Mouse (Mus musculus) liver, adult 2 months (tissue): ENCODE measurements at regions not wholly inside any gene's neighbourhood (a gene's known extent, or its start where the extent isn't known, plus 50 kb on each side); places are given as distances from the start of the nearest gene placed in this dataset.

Experiments used
- DNase-seq: peaks from one replicate; pipeline ENCODE4 v3.0.0-alpha.2; 2011; ENCODE audit warnings: low read depth, low spot score; ENCODE audit errors: extremely low read depth
- H3K27ac ChIP-seq: fragments of 200-500 bp; replicated peaks from 2 replicates; pipeline ENCODE4 v1.5.1; 2012; ENCODE audit warnings: low read depth, mild to moderate bottlenecking, control low read depth, inconsistent platforms, low read length; ENCODE audit not compliant: insufficient read depth
- H3K27me3 ChIP-seq: fragments of 200-500 bp; 2 replicates; pipeline ENCODE4 v1.6.1; 2012; ENCODE audit warnings: mild to moderate bottlenecking, moderate library complexity, low read length, inconsistent platforms; ENCODE audit not compliant: control insufficient read depth, insufficient read depth
- H3K36me3 ChIP-seq: fragments of 200-500 bp; 2 replicates; pipeline ENCODE4 v1.6.1; 2012; ENCODE audit warnings: low read length, inconsistent platforms; ENCODE audit not compliant: control insufficient read depth, insufficient read depth
- H3K4me1 ChIP-seq: fragments of 200-500 bp; 2 replicates; pipeline ENCODE4 v1.6.1; 2011; ENCODE audit warnings: low read length; ENCODE audit not compliant: control insufficient read depth, insufficient read depth
- H3K4me3 ChIP-seq: fragments of 200-500 bp; 2 replicates; pipeline ENCODE4 v1.5.1; 2011; ENCODE audit warnings: low read depth, mild to moderate bottlenecking, control low read depth, low read length, moderate library complexity; ENCODE audit not compliant: insufficient read depth
- H3K79me2 ChIP-seq: fragments of 200-500 bp; 2 replicates; pipeline ENCODE4 v1.6.1; 2012; ENCODE audit warnings: inconsistent platforms, mild to moderate bottlenecking, low read length, moderate library complexity; ENCODE audit not compliant: control insufficient read depth, insufficient read depth
- H3K9ac ChIP-seq: fragments of 200-500 bp; 2 replicates; pipeline ENCODE4 v1.6.1; 2012; ENCODE audit warnings: low read depth, mild to moderate bottlenecking, control low read depth, inconsistent platforms, low read length
- CTCF ChIP-seq: fragments of 200-500 bp; IDR thresholded peaks from 2 replicates; pipeline ENCODE4 v1.5.1; 2011; ENCODE audit warnings: low read depth, low read length, control low read depth
- POLR2A ChIP-seq: fragments of 200-500 bp; IDR thresholded peaks from 2 replicates; pipeline ENCODE4 v1.6.1; 2011; ENCODE audit warnings: low read length, control low read depth; ENCODE audit not compliant: insufficient read depth; ENCODE audit errors: extremely low read depth
- whole genome bisulfite sequencing: fragments of 180-500 bp; shearing (Covaris S2); methylation state at CpG from one replicate; pipeline ENCODE4 v1.1.7; 2018; 5-methylcytosine and 5-hydroxymethylcytosine counted together

- no peak for DNase-seq
- Histone ChIP-seq H3K79me2 (no peaks in the 10 kb centered on the region), H3K4me1 (no peaks in the 10 kb centered on the region), H3K27me3 (no peaks in the 10 kb centered on the region), H3K27ac (no peak overlapping the region), H3K36me3 (no peaks in the 10 kb centered on the region), H3K9ac (no peak overlapping the region), H3K4me3 (no peak overlapping the region)
- TF ChIP-seq CTCF: no peak
- TF ChIP-seq POLR2A: no peak
- WGBS: 90% methylated on average over 11 of the region's 11 CpGs
These were observed 60.8 kb downstream of the Mis18a start for GRCm38 (mm10) chr16:90666271-90666986.

GRCm38 (mm10) chr16:90664086-90664485, 63.1 kb downstream of the Mis18a start:
- no peak overlapping the region for H3K4me3 ChIP-seq
- no peaks in the 10 kb centered on the region for H3K79me2 ChIP-seq
- no peaks in the 10 kb centered on the region for H3K4me1 ChIP-seq
- no peak overlapping the region for H3K9ac ChIP-seq
- DNase-seq: no peak
- WGBS: 84% methylated on average over 9 of the region's 9 CpGs
- H3K27ac ChIP-seq: no peak overlapping the region
- no peaks in the 10 kb centered on the region for H3K27me3 ChIP-seq
- H3K36me3 ChIP-seq: no peaks in the 10 kb centered on the region
- TF ChIP-seq CTCF: no peak
- TF ChIP-seq POLR2A: no peak

- Histone ChIP-seq H3K27ac (no peak overlapping the region), H3K4me3 (no peak overlapping the region), H3K4me1 (no peaks in the 10 kb centered on the region), H3K79me2 (no peaks in the 10 kb centered on the region), H3K27me3 (no peaks in the 10 kb centered on the region), H3K9ac (no peak overlapping the region), H3K36me3 (no peaks in the 10 kb centered on the region)
- 83% methylated on average over 7 of the region's 7 CpGs for WGBS
- TF ChIP-seq CTCF (no peak), POLR2A (no peak)
- DNase-seq: no peak
These were observed 69.2 kb downstream of the Mis18a start for GRCm38 (mm10) chr16:90658050-90658449.

- TF ChIP-seq POLR2A (no peak), CTCF (no peak)
- Histone ChIP-seq H3K27ac (no peak overlapping the region), H3K9ac (no peak overlapping the region), H3K36me3 (no peaks in the 10 kb centered on the region), H3K4me1 (no peaks in the 10 kb centered on the region), H3K4me3 (no peak overlapping the region), H3K79me2 (no peaks in the 10 kb centered on the region), H3K27me3 (no peaks in the 10 kb centered on the region)
- no peak for DNase-seq
- WGBS: 78% methylated on average over 9 of the region's 9 CpGs
These were observed 70.2 kb downstream of the Mis18a start for GRCm38 (mm10) chr16:90657027-90657426.

GRCm38 (mm10) chr16:90656571-90657011, 70.6 kb downstream of the Mis18a start:
- Histone ChIP-seq H3K4me3 (no peak overlapping the region), H3K79me2 (no peaks in the 10 kb centered on the region), H3K9ac (no peak overlapping the region), H3K4me1 (no peaks in the 10 kb centered on the region), H3K36me3 (no peaks in the 10 kb centered on the region), H3K27me3 (no peaks in the 10 kb centered on the region), H3K27ac (no peak overlapping the region)
- DNase-seq: no peak
- WGBS: 87% methylated on average over 16 of the region's 16 CpGs
- TF ChIP-seq POLR2A (no peak), CTCF (no peak)

GRCm38 (mm10) chr16:90654853-90655252, 72.4 kb downstream of the Mis18a start:
- 93% methylated on average over 5 of the region's 5 CpGs for WGBS
- DNase-seq: no peak
- no peaks in the 10 kb centered on the region for H3K4me1 ChIP-seq
- H3K36me3 ChIP-seq: no peaks in the 10 kb centered on the region
- no peak overlapping the region for H3K4me3 ChIP-seq
- TF ChIP-seq POLR2A (no peak), CTCF (no peak)
- no peaks in the 10 kb centered on the region for H3K27me3 ChIP-seq
- H3K27ac ChIP-seq: no peak overlapping the region
- no peak overlapping the region for H3K9ac ChIP-seq
- H3K79me2 ChIP-seq: no peaks in the 10 kb centered on the region
